Mouse (Mus musculus): ENCODE measurements around the gene Triobp. TPM values are rescaled to one million over a fixed set of nuclear protein-coding genes. Genes with fewer than 3 reads are reported as not detected.
A peak's percentile ranks its signal among the peaks of the same experiment; 100 is the strongest.

Gene Triobp
- polyA plus RNA-seq, 1 experiment, result 35.7 TPM

GRCm38 (mm10) chr15:78901422-78901789 is 46.1 kb upstream of the Triobp start:
- Histone ChIP-seq H3K79me2 (ENCODE audit: control insufficient read depth, insufficient read depth) (no peaks in the 10 kb centered on the region), H3K27me3 (ENCODE audit: control insufficient read depth, insufficient read depth, insufficient read length) (no peaks in the 10 kb centered on the region), H3K79me3 (ENCODE audit: low read depth) (no peaks in the 10 kb centered on the region), H3K36me3 (ENCODE audit: control insufficient read depth, insufficient read depth) (peaks cover 17% of the 10 kb centered on the region), H3ac (ENCODE audit: control insufficient read depth, insufficient read length, low read depth) (no peak overlapping the region), H3K4me3 (ENCODE audit: insufficient read depth, poor library complexity, severe bottlenecking) (no peak overlapping the region)
- no peak for TF ChIP-seq MYOD1 (IDR thresholded peaks at IDR 0.05; ENCODE audit: control insufficient read depth, insufficient read length, low read depth)
- no peak for TF ChIP-seq USF1 (IDR thresholded peaks at IDR 0.05; ENCODE audit: low read depth)
- no peak for TF ChIP-seq CTCF (IDR thresholded peaks at IDR 0.05; ENCODE audit: control insufficient read depth, insufficient read depth, insufficient read length)
- no peak for TF ChIP-seq MYOG (IDR thresholded peaks at IDR 0.05; ENCODE audit: control insufficient read depth, extremely low read depth, insufficient read length)
- no peak for TF ChIP-seq CEBPB (IDR thresholded peaks at IDR 0.05; ENCODE audit: low read depth)
- TF ChIP-seq FOSL1 (IDR thresholded peaks at IDR 0.05; ENCODE audit: insufficient read depth, low read length, poor library complexity, severe bottlenecking), result no peak
- TF ChIP-seq MAX (IDR thresholded peaks at IDR 0.05), result no peak

DNA sequence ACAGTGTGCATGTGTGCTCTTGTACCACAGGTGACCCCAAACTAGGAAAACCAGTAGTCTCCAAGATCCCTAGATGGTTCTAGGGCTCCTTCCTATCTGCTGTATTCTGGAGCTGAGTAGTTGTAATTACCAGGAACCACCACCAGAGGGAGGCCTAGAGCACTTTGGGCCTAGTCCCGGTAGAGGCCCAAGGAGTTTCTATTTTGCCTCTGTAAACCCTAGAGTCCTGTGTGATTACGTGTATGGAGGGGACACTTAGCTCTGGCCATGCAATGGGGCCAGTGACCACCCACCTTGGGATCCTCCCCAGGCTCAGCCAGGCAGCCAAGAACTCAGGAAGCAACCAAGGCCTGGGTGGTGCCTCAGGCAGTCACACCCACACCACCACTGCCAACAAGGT is 44.3 kb upstream of the Triobp start:
- Histone ChIP-seq H3ac (ENCODE audit: control insufficient read depth, insufficient read length, low read depth) (peak overlapping the region; percentile 60), H3K36me3 (ENCODE audit: control insufficient read depth, insufficient read depth) (peaks cover 22% of the 10 kb centered on the region), H3K4me3 (ENCODE audit: insufficient read depth, poor library complexity, severe bottlenecking) (no peak overlapping the region), H3K79me3 (ENCODE audit: low read depth) (no peaks in the 10 kb centered on the region), H3K27me3 (ENCODE audit: control insufficient read depth, insufficient read depth, insufficient read length) (no peaks in the 10 kb centered on the region), H3K79me2 (ENCODE audit: control insufficient read depth, insufficient read depth) (no peaks in the 10 kb centered on the region)
- TF ChIP-seq MYOG (IDR thresholded peaks at IDR 0.05; ENCODE audit: control insufficient read depth, extremely low read depth, insufficient read length), result no peak
- peak; percentile 50 for TF ChIP-seq CTCF (IDR thresholded peaks at IDR 0.05; ENCODE audit: control insufficient read depth, insufficient read depth, insufficient read length)

DNA sequence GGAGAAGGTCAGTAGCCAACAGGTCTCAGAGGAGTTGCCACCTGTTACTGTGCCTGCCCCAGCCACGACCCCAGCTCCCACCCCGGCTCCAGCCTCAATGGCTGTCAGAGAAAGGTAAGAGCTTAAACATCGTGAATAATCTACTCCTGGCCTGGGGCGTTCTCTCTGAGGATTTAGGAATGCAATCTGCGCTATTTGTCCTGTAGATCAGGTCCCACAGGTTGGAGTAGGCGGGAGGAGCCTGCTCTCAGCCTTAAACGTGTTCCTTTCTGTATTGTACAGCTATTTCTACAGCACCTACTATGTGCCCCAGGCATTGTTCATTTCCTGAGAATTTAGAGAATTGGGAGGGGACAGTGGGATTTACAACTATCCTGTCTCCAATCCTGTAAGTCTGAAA is 39.1 kb upstream of the Triobp start:
- no peak overlapping the region for H3ac ChIP-seq (ENCODE audit: control insufficient read depth, insufficient read length, low read depth)
- no peaks in the 10 kb centered on the region for H3K79me2 ChIP-seq (ENCODE audit: control insufficient read depth, insufficient read depth)
- no peak overlapping the region for H3K4me3 ChIP-seq (ENCODE audit: insufficient read depth, poor library complexity, severe bottlenecking)
- TF ChIP-seq MAX (IDR thresholded peaks at IDR 0.05), result no peak
- no peak for TF ChIP-seq MYOD1 (IDR thresholded peaks at IDR 0.05; ENCODE audit: control insufficient read depth, insufficient read length, low read depth)
- TF ChIP-seq CTCF (IDR thresholded peaks at IDR 0.05; ENCODE audit: control insufficient read depth, insufficient read depth, insufficient read length), result no peak
- no peak for TF ChIP-seq MYOG (IDR thresholded peaks at IDR 0.05; ENCODE audit: control insufficient read depth, extremely low read depth, insufficient read length)
- no peak for TF ChIP-seq CEBPB (IDR thresholded peaks at IDR 0.05; ENCODE audit: low read depth)
- TF ChIP-seq FOSL1 (IDR thresholded peaks at IDR 0.05; ENCODE audit: insufficient read depth, low read length, poor library complexity, severe bottlenecking), result no peak
- TF ChIP-seq USF1 (IDR thresholded peaks at IDR 0.05; ENCODE audit: low read depth), result no peak
- H3K79me3 ChIP-seq (ENCODE audit: low read depth), result no peaks in the 10 kb centered on the region
- peaks cover 37% of the 10 kb centered on the region for H3K36me3 ChIP-seq (ENCODE audit: control insufficient read depth, insufficient read depth)
- no peaks in the 10 kb centered on the region for H3K27me3 ChIP-seq (ENCODE audit: control insufficient read depth, insufficient read depth, insufficient read length)

GRCm38 (mm10) chr15:78908982-78909381 is 38.5 kb upstream of the Triobp start:
- TF ChIP-seq USF1 (IDR thresholded peaks at IDR 0.05; ENCODE audit: low read depth) (no peak), MYOG (IDR thresholded peaks at IDR 0.05; ENCODE audit: control insufficient read depth, extremely low read depth, insufficient read length) (no peak), CTCF (IDR thresholded peaks at IDR 0.05; ENCODE audit: control insufficient read depth, insufficient read depth, insufficient read length) (no peak), FOSL1 (IDR thresholded peaks at IDR 0.05; ENCODE audit: insufficient read depth, low read length, poor library complexity, severe bottlenecking) (no peak), MYOD1 (IDR thresholded peaks at IDR 0.05; ENCODE audit: control insufficient read depth, insufficient read length, low read depth) (no peak), MAX (IDR thresholded peaks at IDR 0.05) (no peak), CEBPB (IDR thresholded peaks at IDR 0.05; ENCODE audit: low read depth) (no peak)
- H3ac ChIP-seq (ENCODE audit: control insufficient read depth, insufficient read length, low read depth), result no peak overlapping the region
- no peaks in the 10 kb centered on the region for H3K79me3 ChIP-seq (ENCODE audit: low read depth)
- H3K36me3 ChIP-seq (ENCODE audit: control insufficient read depth, insufficient read depth), result peaks cover 37% of the 10 kb centered on the region
- H3K79me2 ChIP-seq (ENCODE audit: control insufficient read depth, insufficient read depth), result peaks cover under 1% of the 10 kb centered on the region
- H3K27me3 ChIP-seq (ENCODE audit: control insufficient read depth, insufficient read depth, insufficient read length), result no peaks in the 10 kb centered on the region
- no peak overlapping the region for H3K4me3 ChIP-seq (ENCODE audit: insufficient read depth, poor library complexity, severe bottlenecking)

- H3ac ChIP-seq (ENCODE audit: control insufficient read depth, insufficient read length, low read depth), result no peak overlapping the region
- H3K4me3 ChIP-seq (ENCODE audit: insufficient read depth, poor library complexity, severe bottlenecking), result no peak overlapping the region
- H3K79me3 ChIP-seq (ENCODE audit: low read depth), result peaks cover 10% of the 10 kb centered on the region
- no peaks in the 10 kb centered on the region for H3K27me3 ChIP-seq (ENCODE audit: control insufficient read depth, insufficient read depth, insufficient read length)
- peaks cover 18% of the 10 kb centered on the region for H3K36me3 ChIP-seq (ENCODE audit: control insufficient read depth, insufficient read depth)
- peaks cover 31% of the 10 kb centered on the region for H3K79me2 ChIP-seq (ENCODE audit: control insufficient read depth, insufficient read depth)
- no peak for TF ChIP-seq MAX (IDR thresholded peaks at IDR 0.05)
- TF ChIP-seq USF1 (IDR thresholded peaks at IDR 0.05; ENCODE audit: low read depth), result no peak
- no peak for TF ChIP-seq CEBPB (IDR thresholded peaks at IDR 0.05; ENCODE audit: low read depth)
- no peak for TF ChIP-seq FOSL1 (IDR thresholded peaks at IDR 0.05; ENCODE audit: insufficient read depth, low read length, poor library complexity, severe bottlenecking)
- no peak for TF ChIP-seq MYOD1 (IDR thresholded peaks at IDR 0.05; ENCODE audit: control insufficient read depth, insufficient read length, low read depth)
- no peak for TF ChIP-seq MYOG (IDR thresholded peaks at IDR 0.05; ENCODE audit: control insufficient read depth, extremely low read depth, insufficient read length)
- peak; percentile 8 for TF ChIP-seq CTCF (IDR thresholded peaks at IDR 0.05; ENCODE audit: control insufficient read depth, insufficient read depth, insufficient read length)
Measured at GRCm38 (mm10) chr15:78912040-78912439, 35.5 kb upstream of the Triobp start.

DNA sequence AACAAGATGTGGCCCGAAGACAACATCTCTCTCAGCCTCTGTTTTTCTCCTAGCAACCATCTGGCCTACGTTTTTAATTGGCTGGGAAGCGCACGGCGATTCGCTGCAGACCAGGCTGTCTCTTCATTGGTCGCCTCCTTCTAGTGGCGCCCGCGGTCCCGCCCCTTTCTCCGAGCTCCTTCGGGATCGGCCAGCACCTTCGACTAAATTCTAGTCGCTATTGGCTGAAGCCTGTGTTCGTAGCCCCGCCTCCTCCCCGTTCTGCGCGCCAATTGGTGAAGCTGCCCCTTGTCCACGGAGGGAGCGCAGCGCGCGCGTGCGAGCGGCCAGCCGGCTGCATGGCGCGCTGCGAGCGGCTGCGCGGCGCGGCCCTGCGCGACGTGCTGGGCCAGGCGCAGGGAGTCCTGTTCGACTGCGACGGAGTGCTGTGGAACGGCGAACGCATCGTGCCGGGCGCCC is 33.9 kb upstream of the Triobp start, which contains the start of gene Pdxp:
Gene Pdxp, plus strand, starts transcription at position 288 of the 459 bp plus-strand sequence.
- TF ChIP-seq MYOD1 (IDR thresholded peaks at IDR 0.05; ENCODE audit: control insufficient read depth, insufficient read length, low read depth), result no peak
- peak; percentile 99 for TF ChIP-seq MAX (IDR thresholded peaks at IDR 0.05)
- TF ChIP-seq CEBPB (IDR thresholded peaks at IDR 0.05; ENCODE audit: low read depth), result no peak
- no peak for TF ChIP-seq CTCF (IDR thresholded peaks at IDR 0.05; ENCODE audit: control insufficient read depth, insufficient read depth, insufficient read length)
- peak within 1 kb of the TSS; percentile 69 for H3K4me3 ChIP-seq (ENCODE audit: insufficient read depth, poor library complexity, severe bottlenecking)
- peaks cover 24% of the 10 kb centered on the region for H3K36me3 ChIP-seq (ENCODE audit: control insufficient read depth, insufficient read depth)
- peaks cover 10% of the 10 kb centered on the region for H3K79me3 ChIP-seq (ENCODE audit: low read depth)
- H3K27me3 ChIP-seq (ENCODE audit: control insufficient read depth, insufficient read depth, insufficient read length), result no peaks in the 10 kb centered on the region
- H3K79me2 ChIP-seq (ENCODE audit: control insufficient read depth, insufficient read depth), result peaks cover 37% of the 10 kb centered on the region
- peak within 1 kb of the TSS; percentile 60 for H3ac ChIP-seq (ENCODE audit: control insufficient read depth, insufficient read length, low read depth)

Measured in C2C12 (cell line).